Comparison of ENCODE assay signal across 8 mouse cellular contexts in genomic region chr9:108491286-108491580, GRCm38 (mm10). TPM values are rescaled to one million over a fixed set of nuclear protein-coding genes. Genes with fewer than 3 reads are reported as not detected.
DNase-seq lines count a peak whose midpoint lies in the region; ATAC-seq and TF ChIP-seq lines count a peak whose summit lies in the region.

No protein-coding gene starts in this region.

- H3K27ac ChIP-seq in heart, embryonic 11.5 days (ENCODE audit: low read depth, low read length) = peak overlapping the region; percentile 99
- peak overlapping the region; percentile 93 for H3K27ac ChIP-seq in forebrain, postnatal 0 days (ENCODE audit: low read depth, low read length)

- H3K4me1 ChIP-seq in heart, embryonic 11.5 days (ENCODE audit: control insufficient read depth, insufficient read depth, low read length) = peaks cover 15% of the 10 kb centered on the region
- peaks cover 66% of the 10 kb centered on the region for H3K4me1 ChIP-seq in E14TG2a.4 (replicated peaks; ENCODE audit: low read depth, low read length)
- 0 out of 2 replicates have a peak, but pooled peaks cover 5% of the 10 kb centered on the region for H3K4me1 ChIP-seq in forebrain, postnatal 0 days (ENCODE audit: insufficient read depth)

- peak overlapping the region; percentile 90 for H3K4me3 ChIP-seq in heart, embryonic 11.5 days (ENCODE audit: low read depth, low read length)
- peak overlapping the region; percentile 96 for H3K4me3 ChIP-seq in E14TG2a.4 (replicated peaks; ENCODE audit: low read length)
- peak overlapping the region; percentile 98 for H3K4me3 ChIP-seq in forebrain, postnatal 0 days (ENCODE audit: low read depth, low read length)

- peaks cover 66% of the 10 kb centered on the region for H3K36me3 ChIP-seq in heart, embryonic 11.5 days (ENCODE audit: control insufficient read depth, insufficient read depth, low read length)
- H3K36me3 ChIP-seq in E14TG2a.4 (ENCODE audit: insufficient read depth, low read length) = peaks cover 65% of the 10 kb centered on the region
- H3K36me3 ChIP-seq in forebrain, postnatal 0 days (ENCODE audit: insufficient read depth) = peaks cover 40% of the 10 kb centered on the region

- no peak for TF ChIP-seq CTCF in E14TG2a.4 (conservative IDR thresholded peaks at IDR 0.05; ENCODE audit: low read length)
- TF ChIP-seq CTCF in forebrain, postnatal 0 days (IDR thresholded peaks at IDR 0.05; ENCODE audit: low read depth) = no peak

- H3K9ac ChIP-seq in heart, embryonic 11.5 days (ENCODE audit: low read depth, low read length) = peak overlapping the region; percentile 92
- peak overlapping the region; percentile 92 for H3K9ac ChIP-seq in forebrain, postnatal 0 days

- H3K4me2 ChIP-seq in heart, embryonic 11.5 days = peak overlapping the region; percentile 90
- H3K4me2 ChIP-seq in forebrain, postnatal 0 days (ENCODE audit: low read depth) = peak overlapping the region; percentile 79

- DNase-seq in heart, adult 9 months (ENCODE audit: low spot score in 2 of 2) = no peak
- DNase-seq in forebrain, postnatal 0 days = no peak
- DNase-seq in left cerebral cortex, adult 18-20 months (ENCODE audit: low spot score in 2 of 2) = no peak
- DNase-seq in gastrocnemius, postnatal 25 days = no peak
- no peak for DNase-seq in layer of hippocampus, postnatal 14 days (ENCODE audit: low spot score in 2 of 2)

- no peak for ATAC-seq in heart, embryonic 11.5 days (replicated peaks; ENCODE audit: insufficient number of reproducible peaks, low FRiP score, low TSS enrichment)
- no peak for ATAC-seq in forebrain, postnatal 0 days
- ATAC-seq in megakaryocyte, adult 5-6 weeks (ENCODE audit: poor library complexity, severe bottlenecking) = peak; percentile 11

- no peaks in the 10 kb centered on the region for H3K9me3 ChIP-seq in heart, embryonic 11.5 days (replicated peaks; ENCODE audit: control insufficient read depth, low read length)
- no peaks in the 10 kb centered on the region for H3K9me3 ChIP-seq in E14TG2a.4 (ENCODE audit: low read length)
- no peaks in the 10 kb centered on the region for H3K9me3 ChIP-seq in forebrain, postnatal 0 days (ENCODE audit: low read length)

- 5% methylated on average over 12 of the region's 12 CpGs for WGBS in heart, embryonic 11.5 days (ENCODE audit: insufficient replicate concordance)
- 16% methylated on average over 12 of the region's 12 CpGs for WGBS in forebrain, postnatal 0 days

- H3K27me3 ChIP-seq in heart, embryonic 11.5 days (ENCODE audit: control insufficient read depth, insufficient read depth, low read length) = no peaks in the 10 kb centered on the region
- H3K27me3 ChIP-seq in E14TG2a.4 (ENCODE audit: insufficient read depth, low read length) = no peaks in the 10 kb centered on the region
- no peaks in the 10 kb centered on the region for H3K27me3 ChIP-seq in forebrain, postnatal 0 days (ENCODE audit: insufficient read depth, low read length)

RNA-seq across cellular contexts. Expression of gene Usp19, which starts 0.8 kb away (rescaled TPM):
- 48.9 and 57.4 TPM in 2 replicates for polyA plus RNA-seq in heart, embryonic 11.5 days (2014; fragmentation: Nextera tagmentation; extraction: Ambion mirVana)
- 90.3 and 97.0 TPM in 2 replicates for total RNA-seq in forebrain, postnatal 0 days (2014; rRNA removed)
- polyA plus RNA-seq in forebrain, postnatal 0 days (2015; fragmentation: Nextera tagmentation; extraction: Ambion mirVana) = 32.2 and 41.5 TPM in 2 replicates
- 29.3 and 33.2 TPM in 2 replicates for total RNA-seq in megakaryocyte, adult 5-6 weeks (2015)
- 34.8 and 36.3 TPM in 2 replicates for total RNA-seq in megakaryocyte, adult 5-6 weeks (2017)
- total RNA-seq in left cerebral cortex, adult 18-20 months (2021) = 100 to 1,000 TPM; 139 to 142 TPM
- 100 to 1,000 TPM; 101 to 103 TPM for total RNA-seq in gastrocnemius, postnatal 25 days (2021)
- 100 to 1,000 TPM; 123 to 128 TPM for total RNA-seq in layer of hippocampus, postnatal 14 days (2021)

RNA-seq across cellular contexts. Expression of gene Lamb2, which starts 11.7 kb away (rescaled TPM):
- 22.7 and 30.4 TPM in 2 replicates for polyA plus RNA-seq in heart, embryonic 11.5 days (2014; fragmentation: Nextera tagmentation; extraction: Ambion mirVana)
- 22.5 and 36.3 TPM in 2 replicates for total RNA-seq in forebrain, postnatal 0 days (2014; rRNA removed)
- polyA plus RNA-seq in forebrain, postnatal 0 days (2015; fragmentation: Nextera tagmentation; extraction: Ambion mirVana) = 9.1 and 12.5 TPM in 2 replicates
- 0.13 and 0.73 TPM in 2 replicates for total RNA-seq in megakaryocyte, adult 5-6 weeks (2015)
- total RNA-seq in megakaryocyte, adult 5-6 weeks (2017) = 0.33 and 0.37 TPM in 2 replicates
- 10 to 100 TPM; 27.0 to 37.8 TPM for total RNA-seq in left cerebral cortex, adult 18-20 months (2021)
- total RNA-seq in gastrocnemius, postnatal 25 days (2021) = 100 to 1,000 TPM; 142 to 152 TPM
- 10 to 100 TPM; 34.8 to 39.8 TPM for total RNA-seq in layer of hippocampus, postnatal 14 days (2021)

RNA-seq across cellular contexts. Expression of gene Qars, which starts 16.3 kb away (rescaled TPM):
- polyA plus RNA-seq in heart, embryonic 11.5 days (2014; fragmentation: Nextera tagmentation; extraction: Ambion mirVana) = 86.7 and 89.6 TPM in 2 replicates
- total RNA-seq in forebrain, postnatal 0 days (2014; rRNA removed) = 121 and 155 TPM in 2 replicates
- polyA plus RNA-seq in forebrain, postnatal 0 days (2015; fragmentation: Nextera tagmentation; extraction: Ambion mirVana) = 55.1 and 59.5 TPM in 2 replicates
- total RNA-seq in megakaryocyte, adult 5-6 weeks (2015) = 120 and 137 TPM in 2 replicates
- total RNA-seq in megakaryocyte, adult 5-6 weeks (2017) = 130 and 144 TPM in 2 replicates
- 10 to 100 TPM; 72.7 to 77.7 TPM for total RNA-seq in left cerebral cortex, adult 18-20 months (2021)
- total RNA-seq in gastrocnemius, postnatal 25 days (2021) = 10 to 100 TPM; 64.1 to 77.4 TPM
- total RNA-seq in layer of hippocampus, postnatal 14 days (2021) = 10 to 100 TPM; 77.4 to 91.5 TPM

RNA-seq across cellular contexts. Expression of gene Qrich1, which starts 25.4 kb away (rescaled TPM):
- polyA plus RNA-seq in heart, embryonic 11.5 days (2014; fragmentation: Nextera tagmentation; extraction: Ambion mirVana) = 103 and 109 TPM in 2 replicates
- 206 and 265 TPM in 2 replicates for total RNA-seq in forebrain, postnatal 0 days (2014; rRNA removed)
- 109 and 123 TPM in 2 replicates for polyA plus RNA-seq in forebrain, postnatal 0 days (2015; fragmentation: Nextera tagmentation; extraction: Ambion mirVana)
- 68.1 and 74.0 TPM in 2 replicates for total RNA-seq in megakaryocyte, adult 5-6 weeks (2015)
- 97.9 and 109 TPM in 2 replicates for total RNA-seq in megakaryocyte, adult 5-6 weeks (2017)
- 100 to 1,000 TPM; 140 TPM for total RNA-seq in left cerebral cortex, adult 18-20 months (2021)
- total RNA-seq in gastrocnemius, postnatal 25 days (2021) = 10 to 100 TPM; 41.2 to 50.5 TPM
- total RNA-seq in layer of hippocampus, postnatal 14 days (2021) = 100 to 1,000 TPM; 123 to 130 TPM

RNA-seq across cellular contexts. Expression of gene Klhdc8b, which starts 29.9 kb away (rescaled TPM):
- 58.1 and 71.8 TPM in 2 replicates for polyA plus RNA-seq in heart, embryonic 11.5 days (2014; fragmentation: Nextera tagmentation; extraction: Ambion mirVana)
- total RNA-seq in forebrain, postnatal 0 days (2014; rRNA removed) = 68.7 and 95.6 TPM in 2 replicates
- 45.5 and 56.5 TPM in 2 replicates for polyA plus RNA-seq in forebrain, postnatal 0 days (2015; fragmentation: Nextera tagmentation; extraction: Ambion mirVana)
- total RNA-seq in megakaryocyte, adult 5-6 weeks (2015) = 0.16 and 0.33 TPM in 2 replicates
- total RNA-seq in megakaryocyte, adult 5-6 weeks (2017) = 1.0 and 1.3 TPM in 2 replicates
- total RNA-seq in left cerebral cortex, adult 18-20 months (2021) = 10 to 100 TPM; 40.3 to 44.7 TPM
- 1 to 10 TPM; 3.3 to 3.8 TPM for total RNA-seq in gastrocnemius, postnatal 25 days (2021)
- total RNA-seq in layer of hippocampus, postnatal 14 days (2021) = 10 to 100 TPM; 17.5 to 18.4 TPM

Comparison
In these comparisons a context has a peak if more than half of its experiments do, and no peak if none do; other contexts are left out.
1. RNA of gene Lamb2, which starts 11.7 kb away (total RNA-seq): 142 to 152 TPM in gastrocnemius, postnatal 25 days, 34.8 to 39.8 TPM in layer of hippocampus, postnatal 14 days, 27.0 to 37.8 TPM in left cerebral cortex, adult 18-20 months and 22.5 to 36.3 TPM in forebrain, postnatal 0 days; 0.13 to 0.73 TPM in megakaryocyte, adult 5-6 weeks; every median in the first group is over 10 times any median in the second.
2. Peak in every context shown above with its lines, with median percentiles within 50 percentile points of each other: H3K4me3 ChIP-seq.